Mouse (Mus musculus): Measurements from ENCODE around the gene Mettl1. TPM values are rescaled to one million over a fixed set of nuclear protein-coding genes. Genes with fewer than 3 reads are reported as not detected.
"Not testable (repeated sequence)": the region's sequence is repeated elsewhere in the genome, so short reads cannot be mapped to it uniquely, and the experiment has no call there.

Mettl1 gene
- total RNA-seq, 2 experiments from 2014 or later, result 3.5 to 4.2 TPM

DNA sequence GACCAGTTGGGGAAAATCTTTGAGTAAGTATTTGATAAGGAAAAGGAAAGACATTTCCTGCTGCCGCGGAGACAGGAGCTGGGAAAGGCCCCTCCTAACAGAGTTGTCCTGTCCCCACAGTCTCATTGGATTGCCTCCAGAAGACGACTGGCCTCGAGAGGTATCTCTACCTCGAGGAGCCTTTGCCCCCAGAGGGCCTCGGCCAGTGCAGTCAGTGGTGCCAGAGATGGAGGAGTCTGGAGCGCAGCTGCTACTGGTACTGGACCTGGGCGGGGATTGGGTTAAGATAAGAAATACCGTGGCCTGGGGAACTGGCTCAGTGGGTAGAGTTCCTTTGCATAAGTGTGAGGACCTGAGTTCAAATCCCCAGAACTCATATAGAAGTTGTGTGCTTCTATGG is 24.8 kb downstream of the Mettl1 start:
- no peak for ATAC-seq (ENCODE audit: poor library complexity, severe bottlenecking)

DNA sequence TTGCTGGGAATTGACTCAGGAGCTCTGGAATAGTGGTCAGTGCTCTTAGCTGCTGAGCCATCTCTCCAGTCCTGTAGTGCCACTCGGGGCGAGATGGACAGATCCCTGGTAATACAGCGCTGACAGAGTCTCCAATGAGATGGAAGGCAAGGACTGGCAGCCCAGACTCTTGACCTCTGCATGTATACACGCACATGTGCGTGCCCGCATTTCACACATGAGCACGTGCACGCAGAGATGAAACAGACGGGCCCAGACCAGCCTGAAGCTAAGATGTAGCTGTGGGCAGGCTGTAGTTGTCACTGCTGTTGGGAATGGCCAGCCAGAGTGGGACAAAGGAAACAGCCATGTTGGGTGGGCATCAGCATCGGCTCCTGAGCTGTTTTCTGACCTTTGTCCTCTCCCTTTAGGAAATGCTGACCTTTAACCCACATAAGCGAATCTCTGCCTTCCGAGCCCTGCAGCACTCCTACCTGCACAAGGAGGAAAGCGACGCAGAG is 25.4 kb downstream of the Mettl1 start:
- no peak for ATAC-seq (ENCODE audit: poor library complexity, severe bottlenecking)

- peak; percentile 20; the same call in 1 of the 2 replicates for ATAC-seq (ENCODE audit: poor library complexity, severe bottlenecking)
These were observed 27.3 kb downstream of the Mettl1 start for GRCm38 (mm10) chr10:127068360-127069038.

GRCm38 (mm10) chr10:127069281-127070189 is 28.3 kb downstream of the Mettl1 start:
- ATAC-seq (ENCODE audit: poor library complexity, severe bottlenecking), result 0 out of 2 replicates have a peak, but pooled peaks have one; percentile 9

DNA sequence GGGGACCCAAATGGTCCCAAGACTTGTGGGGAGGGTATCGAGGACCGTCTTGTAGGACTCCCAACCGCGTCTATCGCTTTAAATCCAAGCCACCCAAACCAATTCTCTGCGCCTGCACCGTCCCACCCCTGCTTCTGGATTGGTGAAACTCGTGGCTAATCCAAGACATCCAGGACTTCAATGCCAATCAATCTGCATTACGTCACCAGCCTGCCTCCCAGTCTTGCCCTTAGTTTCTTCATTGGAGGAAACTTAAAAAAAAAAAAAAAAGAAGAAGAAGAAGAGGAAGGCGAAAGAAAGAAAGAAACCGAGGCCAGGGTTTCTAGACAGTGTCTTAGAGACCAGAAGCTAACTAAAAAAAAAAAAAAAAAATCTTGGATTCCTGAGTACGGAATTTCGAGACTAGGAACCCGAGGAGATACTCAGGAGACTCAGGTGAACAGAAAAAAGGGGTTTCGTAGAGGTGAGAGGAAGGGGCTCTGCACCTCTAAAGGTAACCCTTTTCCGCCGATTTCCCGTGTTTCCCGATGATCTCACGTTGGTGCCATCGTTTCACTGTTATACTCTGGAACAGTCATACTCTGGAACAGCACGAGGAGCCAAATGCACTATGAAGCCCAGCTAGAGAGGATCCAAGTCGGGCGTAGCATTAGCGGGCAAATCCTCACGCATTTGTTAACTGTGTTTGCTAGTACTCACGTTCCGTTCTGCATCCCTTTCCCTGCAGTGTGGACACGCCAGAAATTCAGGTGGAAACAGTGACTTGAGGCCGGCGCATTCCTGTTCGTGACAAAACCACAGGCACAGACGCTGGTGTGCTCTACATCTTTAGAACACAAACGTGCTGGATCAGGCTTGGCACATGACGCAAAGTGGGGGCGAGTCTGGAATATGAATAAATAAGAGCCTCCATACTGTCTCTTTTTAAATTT is 29.2 kb downstream of the Mettl1 start, which contains the start of gene Tspan31:
TSS of gene Tspan31 (minus strand) at position 75 of the 932 bp plus-strand sequence.
- ATAC-seq (ENCODE audit: poor library complexity, severe bottlenecking), result peak; percentile 77

- no peak for ATAC-seq (ENCODE audit: poor library complexity, severe bottlenecking)
These were observed 30.0 kb downstream of the Mettl1 start for GRCm38 (mm10) chr10:127071203-127071602.

DNA sequence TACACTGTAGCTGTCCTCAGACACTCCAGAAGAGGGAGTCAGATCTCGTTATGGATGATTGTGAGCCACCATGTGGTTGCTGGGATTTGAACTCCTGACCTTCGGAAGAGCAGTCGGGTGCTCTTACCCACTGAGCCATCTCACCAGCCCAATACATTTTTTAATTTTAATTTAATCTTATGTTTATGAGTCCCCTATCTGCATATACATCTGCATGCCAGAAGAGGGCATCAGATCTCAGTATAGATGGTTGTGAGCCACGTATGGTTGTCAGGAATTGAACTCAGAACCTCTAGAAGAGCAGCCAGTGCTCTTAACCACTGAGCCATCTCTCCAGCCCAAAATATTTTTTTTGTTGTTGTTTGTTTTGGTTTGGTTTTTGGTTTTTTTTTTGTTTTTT is 31.1 kb downstream of the Mettl1 start:
- ATAC-seq (ENCODE audit: poor library complexity, severe bottlenecking), result not testable (repeated sequence)

GRCm38 (mm10) chr10:127072969-127073368 is 31.8 kb downstream of the Mettl1 start:
- not testable (repeated sequence) for ATAC-seq (ENCODE audit: poor library complexity, severe bottlenecking)

DNA sequence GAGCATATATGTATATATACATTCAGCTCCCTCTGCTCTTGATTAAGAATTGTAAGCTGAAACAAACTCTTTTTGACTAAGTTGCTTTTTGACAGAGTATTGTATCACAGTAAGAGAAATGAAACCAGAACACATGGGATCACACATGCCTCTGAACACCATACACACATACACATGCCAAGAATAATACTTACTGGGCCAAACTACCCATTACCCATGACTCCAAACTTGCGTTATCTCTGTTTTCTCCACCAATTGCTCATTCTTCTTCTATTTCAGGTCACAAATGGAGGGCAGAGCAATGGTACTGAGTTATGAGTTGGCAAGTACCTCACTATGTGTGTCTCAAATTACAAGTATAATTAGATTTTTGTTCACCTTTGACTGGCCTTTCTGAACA is 32.8 kb downstream of the Mettl1 start:
- ATAC-seq (ENCODE audit: poor library complexity, severe bottlenecking), result no peak

GRCm38 (mm10) chr10:127075080-127075479 is 33.9 kb downstream of the Mettl1 start, which contains the start of gene Agap2:
Agap2 (plus strand) TSS chr10:127075284.
- peak; percentile 85 for ATAC-seq (ENCODE audit: poor library complexity, severe bottlenecking)

DNA sequence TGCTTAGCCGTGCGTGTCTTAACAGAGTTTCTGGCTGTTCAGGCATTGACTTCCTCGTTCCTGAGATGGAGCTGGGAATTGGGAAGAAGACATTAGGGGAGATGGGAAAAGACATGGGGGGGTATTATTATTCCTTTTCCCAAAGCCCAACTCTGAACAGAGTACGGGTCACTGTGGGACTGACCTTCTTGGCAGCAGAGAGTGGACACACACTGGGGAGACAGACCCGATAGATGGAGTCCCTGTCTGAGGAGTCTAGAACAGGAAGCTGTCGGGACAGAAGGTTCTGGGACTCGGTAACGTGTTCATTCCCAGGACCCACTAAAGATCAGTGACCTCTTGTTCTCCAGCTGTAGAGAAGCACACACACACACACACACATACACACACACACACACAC is 34.4 kb downstream of the Mettl1 start:
- peak; percentile 27 for ATAC-seq (ENCODE audit: poor library complexity, severe bottlenecking)

DNA sequence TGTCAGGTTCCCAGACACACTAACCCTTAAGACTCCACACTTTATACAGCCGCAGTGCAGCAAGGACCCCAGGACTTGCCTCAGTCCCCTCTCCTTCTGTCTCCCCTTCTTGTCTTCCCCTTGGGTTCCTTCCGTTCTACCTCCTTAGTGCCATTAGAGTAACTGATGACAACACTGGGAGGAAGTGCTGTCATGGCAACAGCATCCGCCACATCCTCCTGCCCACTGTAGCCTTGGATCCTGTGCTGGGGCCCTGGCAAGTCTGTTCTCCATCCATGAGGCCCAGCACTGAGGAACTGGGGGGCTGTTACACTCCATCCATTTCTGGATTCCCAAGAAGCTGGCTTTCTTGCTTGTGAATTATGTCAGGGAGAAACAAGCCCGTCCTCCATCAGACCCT is 34.9 kb downstream of the Mettl1 start:
- peak; percentile 84 for ATAC-seq (ENCODE audit: poor library complexity, severe bottlenecking)

GRCm38 (mm10) chr10:127077515-127077914 is 36.3 kb downstream of the Mettl1 start:
- ATAC-seq (ENCODE audit: poor library complexity, severe bottlenecking), result no peak

GRCm38 (mm10) chr10:127078001-127078676 is 36.9 kb downstream of the Mettl1 start:
- ATAC-seq (ENCODE audit: poor library complexity, severe bottlenecking), result no peak

DNA sequence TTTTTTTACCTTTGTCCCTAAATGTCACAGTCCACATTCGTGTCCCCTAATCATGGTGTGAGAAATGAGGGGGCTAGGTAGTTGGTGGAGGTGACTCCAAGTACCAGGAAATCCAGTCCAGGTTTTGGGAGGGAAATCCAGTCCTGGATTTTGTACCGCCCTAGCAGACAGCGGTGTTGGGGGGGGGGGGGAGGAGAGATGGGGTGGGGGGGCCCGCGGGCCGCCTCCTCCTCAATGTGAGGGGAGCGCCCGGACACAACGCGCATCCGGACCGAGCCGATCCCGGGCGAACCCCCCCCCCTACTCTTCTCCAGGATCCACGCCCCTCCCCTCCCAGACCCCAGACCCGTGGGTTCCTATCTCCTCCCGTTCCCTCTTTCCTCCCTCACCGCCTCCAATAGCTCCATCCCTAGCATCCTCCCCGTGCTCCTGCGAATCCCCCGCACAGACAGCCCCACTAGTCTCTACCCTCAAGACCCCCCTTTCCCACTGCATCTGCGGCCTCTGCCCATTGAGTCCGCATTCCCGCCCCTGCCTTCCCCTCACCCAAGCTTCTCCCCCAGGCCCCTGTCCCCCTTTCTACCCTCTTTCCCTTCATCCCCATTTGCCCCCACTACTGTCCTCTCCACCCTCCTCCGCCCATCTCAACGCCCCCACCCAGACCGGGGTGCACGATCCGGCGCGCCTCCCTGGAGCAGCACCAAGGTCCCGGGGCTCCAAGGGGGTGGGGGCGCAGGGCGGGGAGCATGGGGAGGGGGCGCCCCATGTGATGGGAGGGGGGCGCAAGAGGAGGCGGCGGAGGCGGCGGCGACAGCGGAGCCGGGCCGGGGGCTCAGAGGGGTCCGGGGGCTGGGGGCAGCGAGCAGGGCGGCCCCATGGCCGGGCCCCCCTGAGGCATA is 37.7 kb downstream of the Mettl1 start:
- no peak for ATAC-seq (ENCODE audit: poor library complexity, severe bottlenecking)

- ATAC-seq (ENCODE audit: poor library complexity, severe bottlenecking), result no peak
These were observed 38.6 kb downstream of the Mettl1 start for GRCm38 (mm10) chr10:127079665-127080391.

DNA sequence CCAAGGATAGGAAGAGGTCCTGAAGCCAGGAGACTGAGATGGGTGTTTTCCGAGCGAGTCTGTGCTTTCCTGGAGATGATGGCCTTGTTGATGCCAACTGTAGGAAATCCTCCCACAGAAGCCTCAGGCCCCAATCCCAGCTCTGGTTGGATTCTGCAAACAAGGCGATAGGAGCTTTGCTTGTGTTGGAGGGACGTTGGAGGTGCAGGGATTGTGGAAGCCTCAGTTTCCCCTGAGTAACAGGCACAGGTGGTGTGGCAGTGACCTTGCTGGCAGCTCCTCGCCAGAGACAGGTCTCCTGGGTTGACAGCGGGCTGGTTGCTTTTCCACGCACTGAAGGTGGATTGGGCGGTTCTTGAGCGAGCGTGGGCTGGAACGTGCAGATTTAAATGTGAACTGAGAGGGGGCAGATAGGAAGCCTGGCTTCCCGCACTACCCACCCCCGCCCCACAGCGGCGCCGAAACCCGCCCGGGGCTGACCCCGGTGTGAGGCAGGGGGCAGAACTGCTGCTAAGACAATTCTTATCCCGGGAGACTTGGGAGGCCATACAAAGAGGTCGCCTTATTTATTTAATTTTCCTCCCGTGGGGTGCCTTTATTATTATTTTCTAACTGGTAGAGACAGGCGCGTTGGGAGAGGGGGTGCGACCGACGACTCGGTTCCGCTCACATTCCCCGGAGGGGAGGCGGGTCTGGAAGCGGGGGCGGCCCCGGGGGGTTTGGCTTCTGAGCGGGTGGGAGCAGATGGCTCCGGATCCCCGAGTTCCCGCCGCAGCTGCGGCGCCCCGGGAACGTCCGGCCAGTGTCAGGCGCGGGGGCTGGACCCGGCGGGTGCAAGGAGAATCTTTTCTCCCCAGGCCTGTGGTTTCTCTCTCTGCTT is 39.9 kb downstream of the Mettl1 start:
- ATAC-seq (ENCODE audit: poor library complexity, severe bottlenecking), result no peak
